Mouse (Mus musculus): ENCODE results near the gene Efna1. TPM values are rescaled to one million over a fixed set of nuclear protein-coding genes. Genes with fewer than 3 reads are reported as not detected.

Gene Efna1
- polyA plus RNA-seq (2016; fragmentation: Nextera tagmentation; extraction: Ambion mirVana) = 9.7 and 12.6 TPM in 2 replicates

DNA sequence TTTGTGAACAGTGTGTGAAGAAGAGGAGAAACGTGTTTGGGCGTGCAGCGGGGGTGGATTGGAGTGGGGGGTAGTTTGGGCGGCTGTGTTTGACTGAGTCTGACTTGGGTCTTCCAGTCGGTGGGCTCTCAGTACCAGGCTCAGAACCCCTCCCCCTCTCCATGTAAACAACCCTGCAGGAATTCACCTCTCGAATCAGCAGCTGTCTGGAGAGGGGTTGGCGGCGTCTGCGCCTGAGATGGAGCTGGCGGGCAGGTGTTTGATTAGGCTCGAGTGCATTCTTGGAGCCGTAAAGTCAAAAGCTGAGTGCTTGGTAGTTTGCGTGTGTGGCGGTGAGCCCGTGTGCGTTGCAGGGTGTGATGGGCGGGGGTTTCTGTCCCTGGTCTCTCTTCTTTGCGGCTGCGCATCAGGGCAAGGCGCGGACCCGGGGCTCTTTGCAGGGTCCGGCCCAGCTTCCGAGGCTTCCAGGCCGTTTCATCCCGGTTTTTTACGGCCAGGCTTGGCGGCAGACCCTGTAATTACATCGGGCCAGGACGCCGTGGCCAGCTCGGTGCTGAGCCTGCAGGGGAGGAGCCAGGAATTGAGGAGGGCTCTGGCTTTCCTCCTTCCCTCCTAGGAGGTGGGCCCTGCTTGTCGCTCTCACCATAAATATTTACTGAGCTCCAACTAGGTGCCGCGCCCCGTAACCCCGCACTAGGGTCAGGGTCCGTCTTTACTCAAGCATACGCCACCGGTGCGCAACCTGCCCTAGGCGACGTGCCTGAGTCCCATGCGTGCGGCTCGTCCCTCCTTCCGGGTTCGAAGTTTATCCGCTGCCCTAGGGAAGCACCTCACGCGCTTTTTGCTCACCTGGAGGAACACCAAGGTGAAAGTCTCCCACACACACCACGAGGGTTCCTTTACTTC is at the start of gene Efna1:
Gene Efna1 (minus strand): TSS at position 537 of the 906 bp plus-strand sequence.
- Histone ChIP-seq H3K9ac (peak within 1 kb of the TSS; percentile 52), H3K4me2 (peak within 1 kb of the TSS; percentile 87), H3K4me1 (peaks cover 43% of the 10 kb centered on the region), H3K27me3 (peaks cover 57% of the 10 kb centered on the region), H3K36me3 (replicated peaks) (no peaks in the 10 kb centered on the region), H3K4me3 (replicated peaks) (peak within 1 kb of the TSS; percentile 45), H3K27ac (peak within 1 kb of the TSS; percentile 25; the same call in 1 of the 2 replicates), H3K9me3 (no peaks in the 10 kb centered on the region)
- 1% methylated on average over 52 of the region's 52 CpGs for WGBS
- peak; percentile 49 for ATAC-seq (ENCODE audit: low FRiP score)

DNA sequence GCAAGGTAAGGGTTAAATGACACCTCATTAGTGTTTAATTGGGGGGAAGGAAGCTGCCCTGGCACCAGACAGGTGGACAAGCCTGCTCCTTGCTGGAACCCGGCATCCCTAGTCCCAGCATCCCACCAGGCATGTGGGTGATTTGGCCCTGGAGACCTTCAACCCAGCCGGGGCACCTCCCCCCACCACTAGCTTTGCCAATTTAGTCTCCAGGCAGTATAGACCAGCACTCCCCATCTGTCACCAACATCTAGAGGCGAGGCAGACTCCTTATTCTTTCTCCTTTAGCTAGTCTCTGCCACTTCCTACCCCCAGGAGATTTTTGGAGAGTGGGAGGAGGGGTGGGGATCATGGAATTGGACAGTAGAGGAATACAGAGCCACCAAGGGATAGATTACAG is 49.4 kb upstream of the Efna1 start:
- no peak for ATAC-seq (ENCODE audit: low FRiP score)

DNA sequence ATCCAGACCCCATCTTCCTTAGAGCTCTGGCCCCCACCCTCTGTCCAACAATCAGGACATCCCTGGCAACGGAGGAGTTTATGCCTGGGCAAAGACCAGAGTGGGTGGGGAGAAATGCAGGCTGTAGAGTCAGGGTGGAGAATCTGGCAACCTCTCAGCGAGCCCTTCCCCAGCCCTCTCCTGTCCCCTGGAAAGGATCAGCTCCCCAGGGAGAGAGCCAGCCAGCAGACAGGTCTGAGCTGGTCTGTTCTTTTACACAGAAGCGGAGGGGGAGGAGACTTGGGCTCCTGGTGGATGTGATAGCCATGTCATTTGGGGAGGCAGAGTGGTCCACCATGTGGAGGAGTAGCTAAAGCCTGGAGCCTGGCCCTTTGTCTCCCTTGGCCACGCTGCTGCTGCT is 47.7 kb upstream of the Efna1 start:
- Histone ChIP-seq H3K27me3 (peaks cover 23% of the 10 kb centered on the region; the same call in 1 of the 2 replicates), H3K9ac (no peak overlapping the region), H3K36me3 (replicated peaks) (peaks cover 7% of the 10 kb centered on the region), H3K4me3 (replicated peaks) (no peak overlapping the region), H3K4me1 (peaks cover 40% of the 10 kb centered on the region), H3K9me3 (no peaks in the 10 kb centered on the region), H3K27ac (no peak overlapping the region), H3K4me2 (no peak overlapping the region)
- 13% methylated on average over 4 of the region's 4 CpGs for WGBS
- no peak for ATAC-seq (ENCODE audit: low FRiP score)

More for the DNA sequence above, 49.4 kb upstream of the Efna1 start:
- peaks cover 14% of the 10 kb centered on the region; the same call in 1 of the 2 replicates for H3K27me3 ChIP-seq
- no peak overlapping the region for H3K4me3 ChIP-seq (replicated peaks)
- WGBS = 47% methylated on average over 3 of the region's 3 CpGs
- no peak overlapping the region for H3K4me2 ChIP-seq
- no peaks in the 10 kb centered on the region for H3K9me3 ChIP-seq
- H3K9ac ChIP-seq = no peak overlapping the region
- H3K36me3 ChIP-seq (replicated peaks) = peaks cover 24% of the 10 kb centered on the region
- H3K4me1 ChIP-seq = peaks cover 40% of the 10 kb centered on the region
- H3K27ac ChIP-seq = peak overlapping the region; percentile 19

GRCm38 (mm10) chr3:89327371-89327870 is 46.5 kb upstream of the Efna1 start:
- 69% methylated on average over 9 of the region's 9 CpGs for WGBS
- no peaks in the 10 kb centered on the region for H3K9me3 ChIP-seq
- H3K4me2 ChIP-seq = no peak overlapping the region
- H3K9ac ChIP-seq = no peak overlapping the region
- no peak overlapping the region for H3K27ac ChIP-seq
- H3K4me1 ChIP-seq = peaks cover 38% of the 10 kb centered on the region
- ATAC-seq (ENCODE audit: low FRiP score) = no peak
- no peak overlapping the region for H3K4me3 ChIP-seq (replicated peaks)
- no peaks in the 10 kb centered on the region for H3K36me3 ChIP-seq (replicated peaks)
- H3K27me3 ChIP-seq = peaks cover 34% of the 10 kb centered on the region

- H3K4me1 ChIP-seq = peaks cover 38% of the 10 kb centered on the region
- ATAC-seq (ENCODE audit: low FRiP score) = no peak
- H3K9ac ChIP-seq = no peak overlapping the region
- no peak overlapping the region for H3K4me2 ChIP-seq
- WGBS = 88% methylated on average over 8 of the region's 8 CpGs
- no peaks in the 10 kb centered on the region for H3K9me3 ChIP-seq
- no peak overlapping the region for H3K27ac ChIP-seq
- no peak overlapping the region for H3K4me3 ChIP-seq (replicated peaks)
- H3K36me3 ChIP-seq (replicated peaks) = no peaks in the 10 kb centered on the region
- H3K27me3 ChIP-seq = peaks cover 49% of the 10 kb centered on the region
These were observed 44.9 kb upstream of the Efna1 start for GRCm38 (mm10) chr3:89325882-89326281.

- peaks cover 51% of the 10 kb centered on the region for H3K4me1 ChIP-seq
- peak within 1 kb of the TSS; percentile 95 for H3K4me2 ChIP-seq
- no peaks in the 10 kb centered on the region for H3K9me3 ChIP-seq
- no peaks in the 10 kb centered on the region for H3K36me3 ChIP-seq (replicated peaks)
- peaks cover 70% of the 10 kb centered on the region for H3K27me3 ChIP-seq
- peak; percentile 61 for ATAC-seq (ENCODE audit: low FRiP score)
- H3K9ac ChIP-seq = peak within 1 kb of the TSS; percentile 70
- H3K27ac ChIP-seq = peak within 1 kb of the TSS; percentile 71
- under 1% methylated on average over 53 of the region's 53 CpGs for WGBS
- peak within 1 kb of the TSS; percentile 63 for H3K4me3 ChIP-seq (replicated peaks)
These were observed 41.7 kb upstream of the Efna1 start, which contains the start of gene Efna3 for GRCm38 (mm10) chr3:89322514-89323165. TSS of gene Efna3 (minus strand) at chr3:89322965.

DNA sequence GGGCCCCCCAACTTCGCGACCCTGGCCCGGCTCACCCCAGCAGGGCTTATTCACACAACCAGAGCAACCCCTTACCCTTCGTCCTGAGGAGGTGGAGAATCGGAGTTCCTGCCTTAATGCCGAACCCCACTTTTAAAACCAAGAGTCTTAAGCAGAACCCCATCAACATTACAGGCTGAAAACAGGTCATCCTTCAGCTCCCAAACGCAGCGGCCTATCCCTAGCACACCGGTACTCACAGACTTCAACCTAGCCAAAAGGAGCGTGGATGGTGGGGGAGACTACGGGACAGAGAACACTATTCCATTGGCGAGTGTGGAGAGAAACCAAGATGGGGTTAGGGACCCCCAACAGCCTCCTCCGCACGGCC is 41.2 kb upstream of the Efna1 start:
- 0% methylated on average over 14 of the region's 14 CpGs for WGBS
- Histone ChIP-seq H3K36me3 (replicated peaks) (no peaks in the 10 kb centered on the region), H3K4me2 (peak overlapping the region; percentile 95), H3K27me3 (peaks cover 72% of the 10 kb centered on the region), H3K4me1 (peaks cover 56% of the 10 kb centered on the region), H3K9me3 (no peaks in the 10 kb centered on the region), H3K9ac (peak overlapping the region; percentile 70), H3K27ac (peak overlapping the region; percentile 71), H3K4me3 (replicated peaks) (peak overlapping the region; percentile 63)
- ATAC-seq (ENCODE audit: low FRiP score) = peak; percentile 5; the same call in 1 of the 2 replicates

DNA sequence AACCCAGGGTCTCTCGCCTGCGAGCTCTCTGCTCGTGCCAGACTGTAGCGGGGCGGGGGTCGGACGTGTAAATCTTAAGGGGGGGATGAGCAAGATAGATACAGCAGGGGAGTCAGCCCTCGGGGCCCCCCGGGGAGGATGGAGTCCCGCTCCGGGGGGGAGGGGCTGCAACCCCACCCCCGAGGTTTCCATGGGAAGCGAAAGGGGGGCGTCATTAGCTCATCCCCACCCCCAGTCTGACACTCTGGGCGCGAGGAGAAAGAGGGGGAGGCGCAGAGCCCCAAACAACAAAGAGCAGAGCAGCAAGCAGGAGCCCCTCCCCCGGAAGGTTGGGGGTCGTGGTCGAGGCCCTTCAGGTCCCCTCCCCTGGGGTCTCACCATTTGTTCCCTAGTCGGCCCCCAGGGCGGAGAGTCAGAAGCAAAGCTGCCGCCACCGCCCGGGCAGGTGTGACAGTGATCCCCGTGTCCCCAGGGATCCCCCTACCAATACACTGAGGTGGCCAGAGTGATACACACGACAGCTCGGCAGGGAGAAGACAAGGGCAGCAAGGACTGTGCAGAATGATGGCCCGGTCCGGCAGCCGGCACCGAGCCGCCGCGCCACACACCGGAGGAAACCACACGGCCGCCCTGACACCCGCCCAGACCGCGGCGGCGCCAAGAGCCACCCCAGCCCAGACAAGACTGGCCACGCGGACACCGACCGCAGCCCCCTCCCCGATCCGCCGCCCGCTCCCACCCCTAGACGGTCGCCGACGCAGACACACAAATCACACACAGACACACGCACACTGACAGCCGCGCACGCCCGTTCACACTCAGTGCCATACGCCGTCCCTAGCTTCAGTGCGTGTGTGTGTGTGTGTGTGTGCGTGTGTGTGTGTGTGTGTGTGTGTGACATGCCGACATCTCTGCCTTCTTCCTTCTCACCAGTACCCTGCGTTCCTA is 40.5 kb upstream of the Efna1 start:
- Histone ChIP-seq H3K9ac (peak overlapping the region; percentile 70), H3K4me3 (replicated peaks) (peak overlapping the region; percentile 63), H3K36me3 (replicated peaks) (no peaks in the 10 kb centered on the region), H3K27ac (peak overlapping the region; percentile 71), H3K27me3 (peaks cover 75% of the 10 kb centered on the region), H3K9me3 (no peaks in the 10 kb centered on the region), H3K4me1 (peaks cover 61% of the 10 kb centered on the region), H3K4me2 (peak overlapping the region; percentile 95)
- peak; percentile 19; the same call in 1 of the 2 replicates for ATAC-seq (ENCODE audit: low FRiP score)
- WGBS = 2% methylated on average over 59 of the region's 66 CpGs

GRCm38 (mm10) chr3:89320581-89321182 is 39.7 kb upstream of the Efna1 start:
- peak overlapping the region; percentile 95 for H3K4me2 ChIP-seq
- H3K4me1 ChIP-seq = peaks cover 68% of the 10 kb centered on the region
- 1% methylated on average over 38 of the region's 41 CpGs for WGBS
- H3K9me3 ChIP-seq = no peaks in the 10 kb centered on the region
- H3K27me3 ChIP-seq = peaks cover 83% of the 10 kb centered on the region
- peak; percentile 15; the same call in 1 of the 2 replicates for ATAC-seq (ENCODE audit: low FRiP score)
- peak overlapping the region; percentile 71; the same call in 1 of the 2 replicates for H3K27ac ChIP-seq
- peak overlapping the region; percentile 63 for H3K4me3 ChIP-seq (replicated peaks)
- peak overlapping the region; percentile 70 for H3K9ac ChIP-seq
- no peaks in the 10 kb centered on the region for H3K36me3 ChIP-seq (replicated peaks)

DNA sequence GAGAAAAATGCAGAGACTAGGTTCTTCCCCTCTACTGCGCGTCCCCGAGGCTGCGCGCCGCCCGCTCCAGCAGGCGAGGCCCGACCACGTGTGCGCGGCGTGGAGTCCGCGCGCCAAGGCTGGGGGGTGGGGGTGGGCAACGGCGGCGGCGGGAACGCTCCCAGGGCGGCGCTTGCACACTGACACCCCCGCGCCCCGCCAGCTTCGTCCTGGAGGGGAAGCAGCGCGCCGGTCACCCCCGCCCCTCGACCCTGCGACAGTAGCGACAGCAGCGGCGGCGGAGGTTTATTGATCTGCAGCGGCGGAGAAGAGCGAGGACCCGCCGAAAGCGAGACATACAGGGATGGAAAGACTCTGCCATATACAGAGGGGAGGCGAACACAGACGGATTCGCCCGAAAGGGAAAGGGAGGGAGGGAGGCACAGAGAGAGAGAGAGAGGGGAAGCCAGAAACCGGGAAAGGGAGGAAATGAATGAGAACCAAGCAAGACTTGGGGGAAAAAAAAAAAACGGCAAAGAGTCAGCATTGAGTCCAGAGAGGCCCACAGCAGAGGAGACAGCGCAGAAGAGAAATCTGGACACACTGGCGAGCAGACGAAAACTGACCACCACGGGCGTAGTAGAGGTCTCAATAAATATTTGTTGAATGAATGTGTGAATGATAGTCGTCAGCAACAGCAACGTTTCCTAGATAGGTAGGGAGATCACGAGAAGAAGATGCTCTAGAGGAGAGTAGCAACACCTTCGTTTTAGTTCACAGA is 38.8 kb upstream of the Efna1 start:
- Histone ChIP-seq H3K27me3 (peaks cover 84% of the 10 kb centered on the region), H3K4me2 (peak overlapping the region; percentile 95), H3K4me3 (replicated peaks) (peak overlapping the region; percentile 63), H3K9ac (peak overlapping the region; percentile 70), H3K27ac (0 out of 2 replicates have a peak overlapping the region, but pooled peaks have one; percentile 71), H3K36me3 (replicated peaks) (no peaks in the 10 kb centered on the region), H3K9me3 (no peaks in the 10 kb centered on the region), H3K4me1 (peaks cover 78% of the 10 kb centered on the region)
- WGBS = 3% methylated on average over 55 of the region's 58 CpGs
- ATAC-seq (ENCODE audit: low FRiP score) = no peak

Data from forebrain, embryonic 12.5 days (tissue).